Mouse (Mus musculus): Measurements from ENCODE around the gene Sdha.

Sdha gene

GRCm38 (mm10) chr13:74349566-74350434 is at the start of gene Sdha, which contains the start of gene Ccdc127:
TSS of gene Sdha (minus strand) at chr13:74350280.
TSS of gene Ccdc127 (plus strand) at chr13:74350309.
- DNase-seq = peak; percentile 97

DNA sequence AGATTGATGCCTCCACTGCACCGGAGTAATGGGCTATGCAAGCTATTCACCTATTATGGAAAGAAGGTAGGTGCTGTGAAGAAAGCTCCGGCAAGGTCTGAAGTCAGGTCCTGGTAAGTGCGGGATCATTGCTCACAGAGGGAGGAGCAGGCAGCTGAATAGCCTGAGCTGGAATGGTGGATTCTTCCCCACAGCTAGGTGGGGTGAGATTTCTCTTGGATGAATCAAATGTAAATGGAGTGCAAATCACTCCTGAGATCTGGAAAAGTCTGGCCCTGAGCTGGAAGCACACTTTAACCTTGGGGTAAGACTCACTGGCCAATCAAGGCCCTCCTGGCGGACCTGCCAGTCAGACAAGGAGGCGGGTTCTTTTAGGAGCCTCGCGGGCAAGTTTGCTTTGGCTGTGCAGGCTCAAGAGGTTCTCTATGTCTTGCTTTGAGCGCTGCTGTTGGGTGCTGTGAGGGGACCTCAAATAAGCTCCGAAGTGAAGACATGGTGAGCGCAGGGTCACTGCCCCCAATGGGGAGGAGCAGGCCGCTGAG is 49.3 kb upstream of the Sdha start, which contains the start of gene Ftl1-ps1:
Ftl1-ps1 (plus strand) TSS at position 397 of the 542 bp plus-strand sequence.
- DNase-seq = no peak

DNA sequence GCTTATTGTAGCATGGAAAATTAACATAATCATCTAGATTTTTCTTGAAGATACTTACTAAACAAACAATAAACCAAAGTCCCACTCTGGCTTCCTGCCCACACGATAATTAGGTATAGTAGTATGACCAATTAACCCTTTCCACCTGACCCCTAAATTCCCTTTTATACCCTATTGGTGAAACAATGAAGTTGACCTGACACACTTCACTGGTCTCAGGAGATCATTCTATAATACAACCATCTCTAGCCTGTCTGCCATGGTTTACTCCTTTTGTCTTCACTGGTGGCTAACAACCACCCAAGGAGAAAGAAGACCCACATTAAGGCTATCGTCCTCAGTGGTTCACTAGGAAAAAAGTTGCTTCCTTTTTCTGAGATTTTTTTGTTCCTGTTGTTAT is 41.1 kb upstream of the Sdha start:
- DNase-seq = no peak

DNA sequence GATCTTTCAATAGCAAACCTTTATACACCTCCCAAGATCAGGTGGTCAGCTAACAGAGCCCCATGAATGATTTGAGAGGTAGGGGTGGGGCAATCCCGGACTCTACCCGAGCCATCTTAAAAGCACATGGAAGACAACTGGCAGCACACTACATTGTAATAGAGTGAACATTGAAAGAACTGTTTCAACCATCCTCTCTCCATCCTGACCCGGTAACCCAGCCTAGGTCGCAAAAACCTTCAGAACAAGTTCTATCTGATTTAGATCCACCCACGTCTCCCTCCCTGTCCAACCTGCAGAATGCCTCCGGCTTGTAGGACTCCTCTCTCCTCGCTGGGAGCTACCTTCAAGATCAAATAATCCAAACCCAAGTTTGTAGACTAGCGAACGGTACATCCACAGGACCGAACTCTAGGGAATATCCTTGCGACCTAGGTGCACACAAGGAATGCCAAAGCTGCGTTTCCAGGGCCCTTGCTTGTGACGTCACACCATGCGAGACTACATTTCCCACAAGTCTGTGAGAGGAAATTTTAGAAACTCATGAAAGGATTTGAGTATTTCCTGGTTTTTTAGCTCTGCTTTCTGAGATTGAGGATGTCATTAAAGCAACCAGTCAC is 40.4 kb upstream of the Sdha start, which contains the start of gene Zfp72:
Zfp72 (minus strand) TSS at position 466 of the 620 bp plus-strand sequence.
- DNase-seq = peak; percentile 67 to 77

DNA sequence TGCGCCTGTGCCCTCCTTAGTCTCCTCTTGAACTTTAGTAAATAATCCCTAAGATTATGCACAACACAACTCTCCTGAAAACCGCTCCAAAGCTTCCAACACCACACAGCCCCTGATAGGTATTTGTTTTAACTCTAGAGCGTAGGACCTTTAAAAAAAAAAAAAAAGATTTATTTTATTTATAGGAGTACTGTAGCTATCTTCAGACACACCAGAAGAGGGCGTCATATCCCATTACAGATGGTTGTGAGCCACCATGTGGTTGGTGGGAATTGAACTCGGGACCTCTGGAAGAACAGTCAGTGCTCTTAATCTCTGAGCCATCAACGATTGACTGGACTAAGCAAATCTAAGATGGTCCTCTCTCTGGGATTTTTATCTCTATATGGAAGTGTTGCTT is 39.6 kb upstream of the Sdha start:
- no peak for DNase-seq

DNA sequence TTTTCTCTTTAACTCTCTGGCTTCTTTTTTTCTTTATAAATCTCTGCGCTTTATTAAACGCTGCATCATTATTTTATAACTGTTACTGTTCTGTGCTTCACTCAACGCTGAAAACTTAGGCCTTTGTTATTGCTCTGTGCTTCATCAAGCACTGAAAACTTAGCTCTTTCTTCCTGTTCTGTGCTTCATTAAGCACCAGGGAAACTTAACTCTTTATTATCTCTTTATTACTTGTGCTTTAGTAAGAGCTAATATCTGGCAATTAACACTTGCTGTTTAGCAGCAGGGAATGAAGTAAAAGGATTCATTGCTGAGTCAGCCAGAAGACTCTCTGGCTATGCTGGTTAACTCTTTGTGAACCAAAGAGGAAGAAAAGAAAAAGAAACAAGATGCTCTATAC is 32.2 kb upstream of the Sdha start:
- DNase-seq = no peak

DNA sequence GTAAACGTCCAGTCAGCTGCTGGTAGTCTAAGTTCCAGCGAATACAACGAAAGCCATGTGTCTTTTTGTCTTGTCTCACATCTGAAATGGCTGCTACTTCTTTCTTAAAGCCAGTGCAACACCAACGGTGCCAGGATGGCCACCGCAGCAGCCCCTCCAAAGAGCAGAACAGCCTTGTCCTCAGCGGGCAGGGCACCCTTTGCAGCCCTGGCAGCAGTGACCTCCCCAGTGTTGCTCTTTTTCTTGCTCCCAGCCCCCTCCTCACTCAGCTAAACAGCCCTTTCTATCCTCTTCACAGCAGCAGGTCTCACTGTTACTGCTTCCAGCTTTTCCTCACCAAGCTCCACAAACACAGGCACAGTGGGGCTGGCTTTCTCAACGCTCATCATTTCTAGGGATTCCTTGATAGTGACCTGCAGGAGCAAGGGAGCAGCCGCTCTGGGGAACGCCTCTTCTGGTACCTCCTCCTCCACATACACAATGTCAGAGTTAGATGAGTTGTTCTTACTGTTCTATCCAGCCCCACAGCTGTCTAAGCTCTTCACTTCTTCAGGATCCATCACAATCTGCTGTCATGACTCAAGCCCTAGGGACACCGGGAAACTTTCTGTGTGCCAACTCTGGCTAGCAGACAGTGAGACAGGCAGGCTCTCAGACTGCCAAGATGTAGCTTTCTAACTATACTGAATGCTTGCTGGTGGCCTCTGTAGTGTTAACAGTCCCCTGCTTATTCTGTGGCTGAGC is 31.6 kb upstream of the Sdha start:
- DNase-seq = no peak

DNA sequence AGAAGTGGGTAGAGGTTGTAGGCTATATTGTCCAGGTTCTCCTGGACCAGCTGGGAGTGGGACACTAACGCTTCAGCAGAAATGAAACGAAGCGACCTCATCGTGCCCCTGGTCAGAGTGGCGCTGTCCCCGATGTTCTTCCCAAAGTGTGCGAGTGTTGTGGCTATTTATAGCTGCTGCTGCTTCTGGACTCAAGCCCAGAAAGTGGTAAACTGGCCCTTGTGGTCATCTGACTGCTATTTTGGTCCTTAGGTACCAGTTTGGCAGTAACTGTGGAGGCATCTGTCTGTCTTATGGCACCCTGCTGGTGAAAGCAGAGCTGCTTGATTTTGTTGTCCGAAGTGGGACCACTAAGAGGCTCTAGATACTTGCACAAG is 13.8 kb upstream of the Sdha start, which contains the start of gene Lrrc14b:
Lrrc14b (minus strand) TSS at position 147 of the 377 bp plus-strand sequence.
- peak; percentile 13 to 23 for DNase-seq

GRCm38 (mm10) chr13:74363176-74363858 is 13.2 kb upstream of the Sdha start:
- DNase-seq = peak in 1 of 2 experiments; percentile 10

DNA sequence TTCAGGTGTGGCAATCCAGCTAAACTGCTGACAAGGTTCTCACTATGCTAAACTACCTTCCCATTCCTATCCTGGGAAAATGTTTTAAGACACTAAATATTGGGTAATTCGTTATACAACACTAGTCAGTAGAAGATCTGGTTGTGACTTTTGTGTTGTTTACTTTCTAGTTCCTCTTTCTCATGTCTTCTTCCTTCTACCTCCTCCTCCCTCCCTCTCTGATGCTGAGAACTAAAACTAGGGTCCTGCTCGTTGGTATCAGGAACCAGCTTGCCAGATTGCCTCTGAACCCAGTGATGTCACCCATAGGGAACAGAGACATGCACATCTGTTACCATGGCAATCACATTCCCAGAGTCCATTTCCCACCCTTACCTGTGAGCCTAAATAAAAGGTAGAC is 12.1 kb upstream of the Sdha start:
- no peak for DNase-seq

DNA sequence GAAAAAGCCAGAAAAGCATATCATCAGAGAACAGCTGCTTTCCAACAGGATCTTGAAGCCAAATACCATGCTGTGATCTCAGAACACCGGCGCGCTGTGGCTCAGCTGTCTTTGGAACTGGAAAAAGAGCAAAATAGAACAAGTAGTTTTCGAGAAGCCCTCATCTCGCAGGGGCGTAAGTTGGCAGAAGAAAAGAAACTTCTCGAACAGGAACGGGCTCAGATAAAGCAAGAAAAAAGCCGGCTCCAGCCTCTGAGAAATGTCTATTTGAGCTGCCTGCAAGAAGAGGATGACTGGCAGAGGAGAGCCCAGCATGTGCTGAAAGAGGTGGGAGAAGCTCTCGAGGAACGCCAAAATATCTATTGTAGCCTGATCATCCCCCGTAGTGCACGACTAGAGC is 6.4 kb upstream of the Sdha start:
- DNase-seq = no peak

DNA sequence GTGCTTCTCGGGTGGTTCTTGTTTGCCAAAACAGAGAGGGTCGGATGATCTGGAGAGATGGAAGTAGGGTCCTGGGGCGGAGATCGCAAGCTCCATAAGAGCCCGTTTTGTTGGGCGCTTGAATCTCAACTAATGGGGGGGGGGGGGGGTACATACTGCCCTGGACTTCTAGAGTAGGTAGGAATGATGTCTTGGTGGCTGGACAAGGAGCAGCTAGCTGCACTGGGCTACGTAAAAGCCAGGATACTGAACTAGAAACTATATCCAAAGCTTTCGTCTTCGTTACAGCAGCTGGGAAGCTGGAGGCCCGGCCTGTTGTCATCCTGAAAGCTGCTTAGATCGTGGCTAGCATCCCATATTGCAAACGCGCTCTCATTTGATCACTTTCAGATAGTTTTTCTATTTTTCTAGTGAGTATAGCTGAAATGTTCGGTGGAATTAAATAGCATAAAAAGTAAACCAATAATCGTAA is 391 bp upstream of the Sdha start:
- no peak for DNase-seq

DNA sequence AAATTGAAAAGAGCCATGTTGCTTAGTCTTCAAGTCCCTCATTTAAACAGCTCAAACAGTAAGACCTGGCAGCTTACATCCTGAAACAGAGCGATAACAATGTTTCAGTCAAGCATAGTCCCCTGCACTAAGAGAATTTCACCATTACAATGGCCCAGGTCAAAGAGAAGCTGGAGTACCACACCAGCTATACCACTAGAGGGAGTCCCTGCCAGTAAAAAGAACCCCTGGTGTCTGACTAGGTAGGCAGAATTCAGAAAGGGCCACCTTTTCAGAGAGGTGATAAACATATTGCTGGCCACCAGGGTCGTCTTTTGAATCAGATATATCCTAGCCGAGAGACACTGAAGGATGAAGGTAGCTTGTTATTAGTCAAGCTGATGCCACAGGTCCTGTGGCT is 9.0 kb downstream of the Sdha start:
- DNase-seq = peak in 1 of 2 experiments; percentile 16

- no peak for DNase-seq
Measured at GRCm38 (mm10) chr13:74329321-74329720, 20.8 kb downstream of the Sdha start.

DNA sequence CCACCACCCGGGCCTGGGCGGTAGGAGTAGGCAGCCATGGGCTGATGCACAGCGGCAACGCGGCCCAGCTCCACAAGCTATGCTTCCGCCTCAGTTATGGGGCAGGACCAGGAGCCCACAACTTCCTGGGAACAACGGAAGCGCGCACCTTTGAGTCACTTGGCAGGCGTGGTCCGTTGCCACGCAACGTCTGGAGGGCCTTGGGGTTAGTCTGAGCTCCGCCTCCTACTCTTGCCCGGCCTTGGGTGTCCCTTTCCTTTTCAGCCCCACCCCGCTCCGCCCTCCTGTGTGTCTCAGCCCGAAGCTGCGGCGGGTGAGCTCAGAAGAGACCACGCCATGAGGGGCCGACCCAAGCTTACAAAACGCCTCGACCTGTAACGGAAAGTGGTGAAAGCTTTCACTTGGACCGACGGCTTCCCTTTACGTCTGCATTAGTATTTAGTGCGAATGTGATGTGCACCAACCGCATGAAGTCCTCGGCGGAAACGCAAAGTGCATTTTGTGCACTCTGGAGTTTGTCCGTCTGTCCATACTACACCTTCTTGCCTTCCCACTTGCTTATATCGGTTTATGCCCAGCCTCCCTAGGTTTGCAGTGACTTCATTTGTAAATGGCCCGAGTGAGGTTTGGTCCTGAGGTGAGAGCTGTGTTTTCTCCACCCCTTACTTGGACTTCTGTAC is 32.8 kb downstream of the Sdha start, which contains the start of gene Pdcd6:
Pdcd6 (minus strand) TSS at position 411 of the 680 bp plus-strand sequence.
- peak; percentile 85 to 87 for DNase-seq

- DNase-seq = no peak
Measured at GRCm38 (mm10) chr13:74316789-74317169, 33.3 kb downstream of the Sdha start.

DNA sequence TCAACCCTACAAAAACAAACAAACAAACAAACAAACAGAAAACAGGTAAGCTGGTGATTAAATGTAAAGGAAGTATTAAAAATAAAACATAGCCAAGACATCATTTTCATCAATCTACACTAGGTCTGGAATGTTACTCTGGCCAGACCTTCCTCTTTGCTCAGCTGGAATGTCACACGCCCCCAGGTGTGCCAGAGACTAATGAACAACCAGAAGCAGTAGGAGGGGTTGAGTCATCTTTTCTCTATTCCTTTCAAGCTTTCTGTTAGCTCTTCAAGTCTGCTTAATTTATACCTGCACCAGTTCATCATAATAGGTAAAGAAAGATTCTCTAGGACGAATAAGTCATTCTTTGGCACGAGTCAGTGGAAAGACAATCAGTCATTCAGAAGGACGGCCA is 33.7 kb downstream of the Sdha start:
- no peak for DNase-seq

GRCm38 (mm10) chr13:74314616-74315015 is 35.5 kb downstream of the Sdha start:
- DNase-seq = no peak

GRCm38 (mm10) chr13:74305780-74306179 is 44.3 kb downstream of the Sdha start:
- DNase-seq = no peak

DNA sequence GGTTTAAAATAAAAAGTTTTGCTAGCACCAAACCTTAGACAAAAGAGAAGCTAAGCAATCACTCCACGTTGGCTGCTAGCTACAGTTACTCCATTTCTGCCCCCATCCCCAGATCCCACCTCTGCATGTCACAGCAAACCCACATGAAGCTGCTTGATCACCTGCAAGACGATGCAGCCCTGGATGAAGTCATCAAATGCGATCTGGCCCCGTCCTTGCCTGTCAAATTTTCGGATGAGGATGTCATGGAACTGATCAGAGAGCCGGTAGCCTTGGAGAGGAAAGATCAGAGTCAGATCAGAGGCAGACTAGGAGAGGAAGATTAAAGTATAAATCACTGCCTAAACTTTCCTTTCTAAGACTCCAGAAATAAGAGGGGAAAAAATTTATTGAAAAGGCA is 44.7 kb downstream of the Sdha start:
- DNase-seq = no peak

Measured in cerebellum, postnatal 36 days (tissue).